Mouse (Mus musculus): Measurements from ENCODE around the gene Nr0b2. TPM values are rescaled to one million over a fixed set of nuclear protein-coding genes. Genes with fewer than 3 reads are reported as not detected.
"Not testable (repeated sequence)": the region's sequence is repeated elsewhere in the genome, so short reads cannot be mapped to it uniquely, and the experiment has no call there.

The Nr0b2 gene
- 0.56 and 0.77 TPM in 2 replicates for polyA plus RNA-seq (2016; fragmentation: Nextera tagmentation; extraction: Ambion mirVana)

DNA sequence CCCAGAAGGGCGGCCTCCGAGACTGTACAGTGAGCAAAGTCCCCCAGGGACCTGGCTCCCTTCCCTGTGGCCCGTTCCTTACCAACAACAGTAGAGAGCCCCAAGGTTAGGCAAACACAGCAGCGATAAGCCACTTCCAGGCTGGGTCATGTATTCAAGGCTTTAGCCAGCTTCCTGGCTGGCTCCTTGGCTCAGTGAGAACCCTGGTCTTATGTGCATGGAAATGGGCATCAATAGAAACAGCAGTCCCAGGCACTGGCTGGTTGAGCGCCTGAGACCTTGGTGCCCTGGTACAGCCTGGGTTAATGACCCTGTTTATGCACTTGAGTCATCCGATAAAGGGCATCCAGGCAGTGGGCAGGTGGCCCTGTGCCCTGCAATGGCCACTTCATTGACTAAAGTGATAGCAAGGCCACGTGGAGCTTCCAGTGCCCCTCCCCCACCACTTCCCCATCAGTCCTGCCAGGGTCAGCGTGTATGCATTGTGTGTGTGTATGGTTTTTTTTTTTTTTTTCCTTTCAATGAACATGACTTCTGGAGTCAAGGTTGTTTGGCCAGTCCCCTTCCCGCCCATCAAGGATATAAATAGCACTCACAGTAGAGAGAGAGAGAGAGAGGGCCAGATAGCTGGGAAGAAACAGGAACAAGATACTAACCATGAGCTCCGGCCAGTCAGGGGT is at the start of gene Nr0b2:
TSS of gene Nr0b2 (plus strand) at position 609 of the 680 bp plus-strand sequence.
- Histone ChIP-seq H3K9ac (no peak within 1 kb of the TSS), H3K4me3 (no peak within 1 kb of the TSS), H3K4me1 (peaks cover 25% of the 10 kb centered on the region), H3K36me3 (no peaks in the 10 kb centered on the region), H3K27me3 (replicated peaks) (0 out of 2 replicates have a peak, but pooled peaks cover 13% of the 10 kb centered on the region), H3K9me3 (replicated peaks) (no peaks in the 10 kb centered on the region), H3K27ac (no peak within 1 kb of the TSS), H3K4me2 (peak within 1 kb of the TSS; percentile 11)
- WGBS (ENCODE audit: insufficient replicate concordance): 40% methylated on average over 10 of the region's 10 CpGs
- ATAC-seq: no peak

- H3K9ac ChIP-seq: no peak overlapping the region
- no peak overlapping the region for H3K4me3 ChIP-seq
- H3K4me1 ChIP-seq: 0 out of 2 replicates have a peak, but pooled peaks cover 2% of the 10 kb centered on the region
- no peak overlapping the region for H3K4me2 ChIP-seq
- H3K9me3 ChIP-seq (replicated peaks): no peaks in the 10 kb centered on the region
- no peaks in the 10 kb centered on the region for H3K36me3 ChIP-seq
- no peak for ATAC-seq
- no peak overlapping the region for H3K27ac ChIP-seq
- WGBS (ENCODE audit: insufficient replicate concordance): 36% methylated on average over 5 of the region's 5 CpGs
- peaks cover 98% of the 10 kb centered on the region for H3K27me3 ChIP-seq (replicated peaks)
Observed at GRCm38 (mm10) chr4:133504300-133504699, 48.9 kb upstream of the Nr0b2 start.

DNA sequence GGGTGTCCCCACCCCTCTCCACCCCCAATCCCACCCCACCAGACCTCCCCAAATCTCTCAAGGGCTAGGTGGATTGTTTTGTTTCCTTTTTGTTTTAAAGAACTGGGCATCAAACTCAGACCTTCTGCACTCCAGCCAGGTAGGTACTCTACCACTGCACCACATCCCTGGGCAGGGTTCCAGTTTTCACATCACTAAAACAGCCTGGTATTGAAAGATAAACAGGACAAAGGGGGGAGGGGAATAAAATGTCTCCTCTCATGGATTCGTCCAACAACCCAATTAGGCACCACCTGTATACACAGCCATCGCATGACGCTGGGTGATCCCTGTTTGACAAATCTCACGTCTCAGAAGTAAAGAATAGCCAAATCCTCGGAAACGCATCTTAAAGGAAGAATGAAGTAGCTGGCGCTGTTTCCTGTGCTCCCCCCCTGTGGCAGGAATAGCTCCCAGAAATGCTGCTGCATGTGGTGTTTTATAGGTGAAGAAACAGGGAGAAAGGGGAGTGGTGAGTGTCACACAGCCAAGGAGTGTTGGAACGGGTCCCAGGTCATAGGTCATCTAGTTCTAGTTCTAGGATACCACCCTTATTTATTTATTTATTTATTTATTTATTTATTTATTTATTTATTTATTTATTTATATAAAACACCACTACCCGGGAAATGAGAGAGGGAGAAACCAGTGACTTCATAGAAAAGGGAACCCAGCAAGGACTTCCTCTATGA is 48.3 kb upstream of the Nr0b2 start:
- ATAC-seq: no peak
- Histone ChIP-seq H3K9me3 (replicated peaks) (no peaks in the 10 kb centered on the region), H3K4me3 (no peak overlapping the region), H3K36me3 (no peaks in the 10 kb centered on the region), H3K27me3 (replicated peaks) (peaks cover 95% of the 10 kb centered on the region), H3K27ac (no peak overlapping the region), H3K4me1 (0 out of 2 replicates have a peak, but pooled peaks cover 2% of the 10 kb centered on the region), H3K9ac (no peak overlapping the region), H3K4me2 (no peak overlapping the region)
- WGBS (ENCODE audit: insufficient replicate concordance): 52% methylated on average over 9 of the region's 9 CpGs

- Histone ChIP-seq H3K27me3 (replicated peaks) (peaks cover 94% of the 10 kb centered on the region), H3K9me3 (replicated peaks) (no peaks in the 10 kb centered on the region), H3K4me3 (no peak overlapping the region), H3K36me3 (no peaks in the 10 kb centered on the region), H3K4me1 (0 out of 2 replicates have a peak, but pooled peaks cover 2% of the 10 kb centered on the region), H3K4me2 (no peak overlapping the region), H3K27ac (no peak overlapping the region), H3K9ac (no peak overlapping the region)
- WGBS (ENCODE audit: insufficient replicate concordance): 31% methylated on average over 5 of the region's 5 CpGs
- ATAC-seq: no peak
Observed at GRCm38 (mm10) chr4:133506573-133506972, 46.6 kb upstream of the Nr0b2 start.

DNA sequence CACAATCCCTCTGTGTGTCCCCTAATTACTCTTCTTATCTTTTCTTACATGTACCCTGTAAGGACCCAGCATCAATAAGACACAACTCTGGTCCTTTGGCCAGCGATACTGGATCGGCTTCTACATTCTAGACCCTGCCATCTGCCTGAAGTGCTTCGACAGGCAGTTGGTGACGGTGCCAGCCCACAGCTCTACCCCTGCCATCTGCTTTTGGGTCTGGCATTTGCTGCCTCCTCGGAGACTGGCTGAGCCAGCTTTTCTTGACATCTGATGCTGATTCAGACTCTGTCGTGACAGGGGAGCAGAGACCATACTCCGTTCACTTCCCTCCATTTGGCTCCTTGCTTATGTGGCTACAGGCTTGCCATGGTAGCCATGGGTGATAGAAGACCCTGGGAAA is 44.2 kb upstream of the Nr0b2 start:
- WGBS (ENCODE audit: insufficient replicate concordance): 77% methylated on average over 7 of the region's 7 CpGs
- no peak overlapping the region for H3K27ac ChIP-seq
- no peak for ATAC-seq
- H3K9ac ChIP-seq: no peak overlapping the region
- H3K9me3 ChIP-seq (replicated peaks): no peaks in the 10 kb centered on the region
- no peak overlapping the region for H3K4me2 ChIP-seq
- H3K4me3 ChIP-seq: no peak overlapping the region
- H3K27me3 ChIP-seq (replicated peaks): peaks cover 76% of the 10 kb centered on the region
- H3K36me3 ChIP-seq: no peaks in the 10 kb centered on the region
- 0 out of 2 replicates have a peak, but pooled peaks cover 2% of the 10 kb centered on the region for H3K4me1 ChIP-seq

DNA sequence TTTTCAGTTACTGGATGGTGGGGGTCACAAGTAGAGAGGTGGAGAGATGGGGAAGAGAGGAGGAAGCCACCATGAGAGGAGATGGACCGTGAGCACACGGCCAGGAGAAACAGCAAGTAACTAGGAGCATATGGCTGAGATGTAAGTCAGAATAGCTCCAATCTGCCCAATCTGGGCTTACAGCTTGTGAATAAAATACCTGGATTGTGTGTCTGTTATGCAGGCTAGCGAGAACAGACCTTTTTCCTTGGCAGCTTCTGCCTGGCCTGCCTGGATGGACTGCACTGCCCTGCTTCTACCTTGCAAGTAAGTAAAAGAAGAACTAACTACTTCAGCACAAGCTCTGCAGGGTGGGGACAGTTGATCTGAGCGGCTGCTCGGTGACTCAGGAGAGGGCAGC is 42.1 kb upstream of the Nr0b2 start:
- no peak overlapping the region for H3K9ac ChIP-seq
- H3K27me3 ChIP-seq (replicated peaks): peaks cover 63% of the 10 kb centered on the region
- H3K27ac ChIP-seq: no peak overlapping the region
- H3K9me3 ChIP-seq (replicated peaks): no peaks in the 10 kb centered on the region
- ATAC-seq: no peak
- no peaks in the 10 kb centered on the region for H3K36me3 ChIP-seq
- 53% methylated on average over 5 of the region's 5 CpGs for WGBS (ENCODE audit: insufficient replicate concordance)
- H3K4me1 ChIP-seq: 0 out of 2 replicates have a peak, but pooled peaks cover 2% of the 10 kb centered on the region
- no peak overlapping the region for H3K4me3 ChIP-seq
- H3K4me2 ChIP-seq: no peak overlapping the region

DNA sequence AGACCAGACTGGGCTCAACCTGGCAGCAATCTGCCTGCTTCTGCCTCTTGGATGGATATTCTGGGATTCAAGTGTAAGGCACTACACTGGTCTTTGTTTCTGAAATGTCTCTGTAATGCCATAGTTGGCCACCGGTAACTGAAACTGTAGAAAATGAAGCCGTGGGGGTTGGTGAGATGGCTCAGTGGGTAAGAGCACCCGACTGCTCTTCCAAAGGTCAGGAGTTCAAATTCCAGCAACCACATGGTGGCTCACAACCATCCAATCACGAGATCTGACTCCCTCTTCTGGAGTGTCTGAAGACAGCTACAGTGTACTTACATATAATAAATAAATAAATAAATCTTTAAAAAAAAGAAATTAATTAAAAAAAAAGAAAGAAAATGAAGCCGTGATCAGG is 40.7 kb upstream of the Nr0b2 start:
- ATAC-seq; H3K9me3 ChIP-seq (replicated peaks); H3K36me3 ChIP-seq; H3K4me2 ChIP-seq; H3K9ac ChIP-seq; H3K27ac ChIP-seq; H3K4me1 ChIP-seq; H3K4me3 ChIP-seq: not testable (repeated sequence)
- peaks cover 62% of the 10 kb centered on the region for H3K27me3 ChIP-seq (replicated peaks)
- 55% methylated on average over 5 of the region's 5 CpGs for WGBS (ENCODE audit: insufficient replicate concordance)

DNA sequence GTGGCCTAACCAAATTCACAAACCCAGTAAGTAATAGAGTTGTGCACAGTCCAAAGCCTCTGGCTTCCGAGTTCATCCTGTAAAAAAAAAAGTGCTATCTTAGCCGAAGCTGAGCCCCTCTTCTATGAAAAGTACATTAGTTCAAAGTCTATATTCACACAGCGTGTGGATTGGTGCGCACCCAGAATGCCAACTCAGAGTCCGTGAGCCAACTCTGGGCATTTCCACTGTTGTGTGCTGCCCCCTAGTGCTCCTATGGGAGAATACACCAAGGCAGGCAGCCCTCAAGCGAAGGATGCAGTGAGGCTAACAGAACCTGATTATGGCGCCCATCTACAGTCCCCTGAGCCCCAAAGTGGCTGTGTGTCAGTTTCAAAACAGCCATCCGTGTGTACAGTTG is 40.2 kb upstream of the Nr0b2 start:
- 7% methylated on average over 8 of the region's 8 CpGs for WGBS (ENCODE audit: insufficient replicate concordance)
- peak; percentile 49; the same call in 1 of the 2 replicates for ATAC-seq

DNA sequence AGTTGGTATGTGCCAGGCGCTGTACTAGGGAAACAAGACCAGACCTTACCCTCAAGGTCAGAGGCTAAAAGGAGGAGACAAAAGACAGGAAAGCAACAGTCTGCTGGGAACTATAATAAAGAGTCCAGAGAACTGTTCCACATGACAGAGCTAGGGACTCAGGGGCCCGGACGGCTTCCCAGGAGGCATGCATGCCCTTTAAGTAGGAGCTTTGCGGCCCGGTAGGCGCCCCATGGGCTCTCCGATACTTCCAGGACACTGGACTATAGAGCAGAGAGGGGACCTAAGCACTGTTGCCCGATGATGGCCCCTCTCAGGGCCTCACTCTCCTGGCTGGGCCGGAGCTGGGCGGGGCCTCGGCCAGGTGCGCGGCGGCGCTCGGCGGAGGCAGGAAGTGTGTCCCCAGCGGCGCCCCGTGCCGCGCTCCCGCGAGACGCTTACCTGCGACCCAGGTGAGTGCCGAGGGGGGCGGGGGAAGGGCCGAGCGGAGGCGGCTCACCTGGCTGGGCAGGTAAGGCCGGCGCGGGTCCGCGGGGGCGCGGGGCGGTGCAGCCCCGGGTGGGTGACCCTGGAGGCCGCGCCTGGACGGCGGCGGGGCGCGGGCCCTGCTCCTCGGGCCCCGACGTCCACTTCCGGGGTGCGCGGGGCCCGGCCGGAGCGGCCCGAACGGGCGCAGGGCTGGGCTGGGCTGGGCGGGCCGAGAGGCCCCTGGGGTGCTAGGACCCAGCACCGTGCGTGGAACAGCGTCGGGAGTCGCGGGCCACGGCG is 34.4 kb upstream of the Nr0b2 start, which contains the start of gene Kdf1:
TSS of gene Kdf1 (plus strand) at position 363 of the 768 bp plus-strand sequence.
- 6% methylated on average over 54 of the region's 69 CpGs for WGBS (ENCODE audit: insufficient replicate concordance)
- Histone ChIP-seq H3K36me3 (no peaks in the 10 kb centered on the region), H3K4me1 (peaks cover 9% of the 10 kb centered on the region; the same call in 1 of the 2 replicates), H3K9me3 (replicated peaks) (no peaks in the 10 kb centered on the region), H3K27me3 (replicated peaks) (peaks cover 73% of the 10 kb centered on the region), H3K4me3 (peak within 1 kb of the TSS; percentile 49), H3K9ac (no peak within 1 kb of the TSS), H3K27ac (no peak within 1 kb of the TSS), H3K4me2 (peak within 1 kb of the TSS; percentile 63)
- no peak for ATAC-seq

More for the DNA sequence above, 40.2 kb upstream of the Nr0b2 start:
- H3K9ac ChIP-seq: no peak overlapping the region
- no peaks in the 10 kb centered on the region for H3K36me3 ChIP-seq
- H3K4me3 ChIP-seq: no peak overlapping the region
- no peaks in the 10 kb centered on the region for H3K4me1 ChIP-seq
- H3K4me2 ChIP-seq: no peak overlapping the region
- no peaks in the 10 kb centered on the region for H3K9me3 ChIP-seq (replicated peaks)
- peaks cover 62% of the 10 kb centered on the region for H3K27me3 ChIP-seq (replicated peaks)
- H3K27ac ChIP-seq: no peak overlapping the region

DNA sequence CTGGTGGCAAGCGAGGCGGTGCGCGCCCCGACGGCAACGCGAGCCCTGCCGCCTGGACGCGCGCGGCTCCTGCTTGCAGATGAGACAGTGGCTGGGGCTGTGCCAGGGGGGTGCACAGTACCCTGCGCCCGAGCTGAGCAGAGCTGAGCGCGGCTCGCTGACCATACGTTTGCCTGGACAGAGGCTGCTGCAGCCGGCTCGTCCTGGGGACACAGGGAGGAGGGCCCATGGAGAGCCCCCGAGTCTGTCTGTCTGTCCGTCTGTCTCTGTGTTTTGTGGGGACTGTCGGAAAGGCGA is 33.9 kb upstream of the Nr0b2 start:
- 13% methylated on average over 24 of the region's 25 CpGs for WGBS (ENCODE audit: insufficient replicate concordance)
- peaks cover 73% of the 10 kb centered on the region for H3K27me3 ChIP-seq (replicated peaks)
- no peak overlapping the region for H3K9ac ChIP-seq

GRCm38 (mm10) chr4:133521502-133521901 is 31.7 kb upstream of the Nr0b2 start:
- Histone ChIP-seq H3K4me1 (peaks cover 9% of the 10 kb centered on the region; the same call in 1 of the 2 replicates), H3K4me2 (no peak overlapping the region), H3K27me3 (replicated peaks) (peaks cover 63% of the 10 kb centered on the region), H3K27ac (no peak overlapping the region), H3K9me3 (replicated peaks) (no peaks in the 10 kb centered on the region), H3K4me3 (no peak overlapping the region), H3K36me3 (no peaks in the 10 kb centered on the region), H3K9ac (no peak overlapping the region)
- ATAC-seq: no peak
- WGBS (ENCODE audit: insufficient replicate concordance): 40% methylated on average over 2 of the region's 2 CpGs

More for the DNA sequence above, 33.9 kb upstream of the Nr0b2 start:
- H3K9me3 ChIP-seq (replicated peaks): no peaks in the 10 kb centered on the region
- no peaks in the 10 kb centered on the region for H3K36me3 ChIP-seq
- H3K4me1 ChIP-seq: peaks cover 9% of the 10 kb centered on the region; the same call in 1 of the 2 replicates
- H3K4me2 ChIP-seq: peak overlapping the region; percentile 63
- no peak overlapping the region for H3K27ac ChIP-seq
- no peak for ATAC-seq
- peak overlapping the region; percentile 49 for H3K4me3 ChIP-seq

All from liver, embryonic 12.5 days (tissue).